Mouse (Mus musculus) mesoderm, embryonic 11.5 days (tissue): ENCODE measurements at regions not wholly inside any gene's neighbourhood (a gene's known extent, or its start where the extent isn't known, plus 50 kb on each side); places are given as distances from the start of the nearest gene placed in this dataset.

Experiments used
- DNase-seq: peaks from one replicate; pipeline ENCODE4 v3.0.0-alpha.2; 2012; ENCODE audit warnings: low read depth, low spot score

DNA sequence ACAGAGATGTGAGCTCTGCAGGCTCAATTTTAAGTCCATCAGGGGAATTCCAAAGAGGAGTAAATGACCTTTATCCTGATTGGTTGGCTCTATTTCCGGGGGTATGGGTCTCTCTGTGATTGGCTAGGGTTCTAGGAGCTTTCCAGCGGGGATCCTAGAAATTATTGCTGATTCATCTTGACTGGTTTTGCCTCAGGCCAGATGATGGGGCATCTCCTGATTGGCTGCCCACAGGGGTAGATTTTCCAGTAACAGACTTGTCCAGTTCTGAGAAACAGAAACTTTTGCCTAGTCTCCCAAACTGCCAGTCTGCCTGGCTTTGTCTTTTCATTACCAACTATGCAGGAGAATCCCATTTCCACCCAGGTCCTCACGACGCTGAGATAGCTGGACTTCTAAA, 301.3 kb downstream of the Ins1 start:
- DNase-seq, result no peak

DNA sequence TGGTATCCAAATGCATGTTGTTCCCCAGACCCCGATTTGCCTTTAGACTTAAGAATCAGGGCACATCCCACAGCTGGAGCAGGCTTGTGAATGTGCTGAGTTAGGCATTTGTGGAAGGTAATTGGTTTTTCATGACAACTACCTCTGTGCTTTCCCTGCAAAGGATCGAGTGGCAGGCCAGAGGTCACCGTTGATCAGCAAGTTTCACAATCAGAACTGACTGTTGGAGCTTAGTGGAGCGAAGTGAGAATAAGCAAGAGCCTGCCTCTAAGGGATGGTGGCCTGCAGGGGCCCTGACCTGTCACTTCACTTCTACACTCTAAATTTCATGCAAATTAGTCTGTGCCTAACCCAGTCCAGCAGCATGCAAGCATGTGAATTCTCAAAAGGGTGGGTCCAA, 270.7 kb downstream of the Ins1 start:
- DNase-seq, result peak; percentile 55

GRCm38 (mm10) chr19:52525509-52525908, 261.4 kb downstream of the Ins1 start:
- DNase-seq, result no peak

DNA sequence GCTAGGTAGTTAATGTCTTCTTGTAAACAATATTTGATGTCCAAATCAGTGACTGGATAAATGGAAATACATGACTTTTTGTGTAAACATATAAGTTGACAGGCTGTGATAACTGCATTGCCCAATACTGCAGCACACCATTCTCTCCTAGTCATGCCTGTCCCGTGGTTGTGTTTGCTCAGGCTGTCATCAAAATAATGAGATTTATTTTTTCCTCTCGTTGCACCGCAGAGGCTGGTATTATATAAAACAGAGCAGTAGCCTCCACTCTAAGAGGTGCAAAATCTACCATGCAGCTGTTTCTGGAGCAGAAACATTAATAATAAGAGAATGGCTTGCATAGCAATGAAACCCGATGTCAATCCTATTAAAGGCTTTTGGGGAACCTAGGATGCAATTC, 239.2 kb downstream of the Ins1 start:
- DNase-seq, result no peak
